Mouse (Mus musculus): Measurements from ENCODE around the gene H2al1f.
"Not testable (repeated sequence)": the region's sequence is repeated elsewhere in the genome, so short reads cannot be mapped to it uniquely, and the experiment has no call there.

The H2al1f gene

GRCm38 (mm10) chrX:11314858-11315257, at the start of gene H2al1f:
Gene H2al1f, plus strand, starts transcription at chrX:11315158.
- CTCF ChIA-PET: not testable (repeated sequence)

GRCm38 (mm10) chrX:11267791-11268190, 47.2 kb upstream of the H2al1f start:
- CTCF ChIA-PET: no interaction called here

- CTCF ChIA-PET: no interaction called here
Observed at GRCm38 (mm10) chrX:11269074-11269473, 45.9 kb upstream of the H2al1f start.

GRCm38 (mm10) chrX:11273190-11273589, 41.8 kb upstream of the H2al1f start:
- CTCF ChIA-PET: no interaction called here

- CTCF ChIA-PET: no interaction called here
Observed at GRCm38 (mm10) chrX:11277083-11277482, 37.9 kb upstream of the H2al1f start.

- CTCF ChIA-PET: no interaction called here
Observed at GRCm38 (mm10) chrX:11280741-11281140, 34.2 kb upstream of the H2al1f start.

- CTCF ChIA-PET: no interaction called here
Observed at GRCm38 (mm10) chrX:11288306-11288882, 26.6 kb upstream of the H2al1f start.

GRCm38 (mm10) chrX:11289244-11289643, 25.7 kb upstream of the H2al1f start:
- CTCF ChIA-PET: no interaction called here

- CTCF ChIA-PET: not testable (repeated sequence)
Observed at GRCm38 (mm10) chrX:11298957-11299356, 16.0 kb upstream of the H2al1f start, which contains the start of gene H2al1a. Gene H2al1a, plus strand, starts transcription at chrX:11299257.

- CTCF ChIA-PET: not testable (repeated sequence)
Observed at GRCm38 (mm10) chrX:11302132-11302531, 12.8 kb upstream of the H2al1f start, which contains the start of gene H2al1b. Gene H2al1b, plus strand, starts transcription at chrX:11302432.

GRCm38 (mm10) chrX:11305355-11305754, 9.6 kb upstream of the H2al1f start, which contains the start of gene H2al1c:
Gene H2al1c, plus strand, starts transcription at chrX:11305655.
- CTCF ChIA-PET: not testable (repeated sequence)

- CTCF ChIA-PET: not testable (repeated sequence)
Observed at GRCm38 (mm10) chrX:11308524-11308923, 6.4 kb upstream of the H2al1f start, which contains the start of gene H2al1d. Gene H2al1d, plus strand, starts transcription at chrX:11308824.

GRCm38 (mm10) chrX:11311634-11312033, 3.3 kb upstream of the H2al1f start, which contains the start of gene H2al1e:
Gene H2al1e, plus strand, starts transcription at chrX:11311934.
- CTCF ChIA-PET: not testable (repeated sequence)

- CTCF ChIA-PET: not testable (repeated sequence)
Observed at GRCm38 (mm10) chrX:11317956-11318355, 3.0 kb downstream of the H2al1f start, which contains the start of gene H2al1g. Gene H2al1g, plus strand, starts transcription at chrX:11318256.

GRCm38 (mm10) chrX:11321192-11321591, 6.2 kb downstream of the H2al1f start, which contains the start of gene H2al1h:
Gene H2al1h, plus strand, starts transcription at chrX:11321492.
- CTCF ChIA-PET: not testable (repeated sequence)

GRCm38 (mm10) chrX:11324359-11324758, 9.4 kb downstream of the H2al1f start, which contains the start of gene H2al1i:
Gene H2al1i, plus strand, starts transcription at chrX:11324659.
- CTCF ChIA-PET: not testable (repeated sequence)

GRCm38 (mm10) chrX:11327522-11327921, 12.6 kb downstream of the H2al1f start, which contains the start of gene H2al1j:
Gene H2al1j, plus strand, starts transcription at chrX:11327822.
- CTCF ChIA-PET: not testable (repeated sequence)

- CTCF ChIA-PET: no interaction called here
Observed at GRCm38 (mm10) chrX:11345762-11346161, 30.8 kb downstream of the H2al1f start.

GRCm38 (mm10) chrX:11346756-11347155, 31.8 kb downstream of the H2al1f start:
- CTCF ChIA-PET: no interaction called here

- CTCF ChIA-PET: no interaction called here
Observed at GRCm38 (mm10) chrX:11360823-11361222, 45.9 kb downstream of the H2al1f start.

GRCm38 (mm10) chrX:11361261-11361660, 46.3 kb downstream of the H2al1f start:
- CTCF ChIA-PET: no interaction called here

GRCm38 (mm10) chrX:11363890-11364289, 48.9 kb downstream of the H2al1f start:
- CTCF ChIA-PET: no interaction called here

Measured in spleen, embryonic (tissue).